Mouse (Mus musculus) neutrophil, adult 65 days (primary cell): ENCODE results near the gene Prph2. TPM values are rescaled to one million over a fixed set of nuclear protein-coding genes. Genes with fewer than 3 reads are reported as not detected.

ENCODE experiments used
- total RNA-seq: library from RNA; stranded (reverse); gene quantifications from 2 replicates; pipeline ENCODE4 v1.2.4, GENCODE M21; 2023

Prph2 gene
- total RNA-seq, result not detected in 2 replicates

GRCm38 (mm10) chr17:46910186-46910585, at the start of gene Prph2:
Gene Prph2 (plus strand): TSS chr17:46910459.

GRCm38 (mm10) chr17:46890116-46890815, 20.0 kb upstream of the Prph2 start, which contains the start of gene Tbcc:
Gene Tbcc (plus strand): TSS chr17:46890684.

Other genes starting within 250 kb of the Prph2 start
- gene Rrp36, start 236.1 kb upstream of the Prph2 start, total RNA-seq, result 8.5 and 14.2 TPM in 2 replicates
- gene Mea1, start 231.7 kb upstream of the Prph2 start, total RNA-seq, result 34.1 and 39.8 TPM in 2 replicates
- 37.8 and 49.3 TPM in 2 replicates for gene Klhdc3, start 229.5 kb upstream of the Prph2 start, total RNA-seq
- 26.0 and 27.5 TPM in 2 replicates for gene Ppp2r5d, start 205.3 kb upstream of the Prph2 start, total RNA-seq
- 18.7 and 24.4 TPM in 2 replicates for gene Pex6, start 199.0 kb upstream of the Prph2 start, total RNA-seq
- 3.2 and 3.7 TPM in 2 replicates for gene Gnmt, start 181.3 kb upstream of the Prph2 start, total RNA-seq
- 77.2 and 118 TPM in 2 replicates for gene Cnpy3, start 158.2 kb upstream of the Prph2 start, total RNA-seq
- not detected in 2 replicates for gene Ptcra, start 146.7 kb upstream of the Prph2 start, total RNA-seq
- gene 2310039H08Rik, start 137.8 kb upstream of the Prph2 start, total RNA-seq, result 8.1 and 10.7 TPM in 2 replicates
- gene Rpl7l1, start 127.8 kb upstream of the Prph2 start, total RNA-seq, result 36.0 and 45.6 TPM in 2 replicates
- 26.0 and 32.4 TPM in 2 replicates for gene Bicral, start 52.0 kb upstream of the Prph2 start, total RNA-seq
- gene Tbcc, start 19.8 kb upstream of the Prph2 start, total RNA-seq, result 13.0 and 20.4 TPM in 2 replicates
- 61.4 and 80.0 TPM in 2 replicates for gene Ubr2, start 100.1 kb downstream of the Prph2 start, total RNA-seq